Mouse (Mus musculus): ENCODE results near the gene Acsbg2.

The Acsbg2 gene

DNA sequence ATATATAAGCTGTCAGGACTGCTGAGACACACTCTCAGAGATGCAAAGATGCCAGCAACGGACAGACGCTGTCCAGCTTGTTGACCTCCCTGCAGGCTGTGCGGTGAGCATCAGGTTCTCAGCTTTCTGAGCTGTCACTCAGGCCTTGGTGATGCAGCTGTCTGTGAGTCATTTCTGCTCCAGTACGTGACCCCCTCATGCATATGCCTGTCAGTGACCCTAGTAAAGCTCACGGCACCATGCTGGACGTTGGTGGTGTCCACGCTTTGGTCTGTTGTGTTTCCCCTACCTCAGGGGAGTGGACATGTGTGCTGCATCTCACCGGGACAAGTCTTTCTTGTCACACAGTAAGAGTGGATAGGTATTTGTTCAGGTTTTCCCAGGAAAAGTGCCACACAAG lies 2.5 kb downstream of the Acsbg2 start:
- no peak for DNase-seq (ENCODE audit: low spot score in 2 of 2)

DNA sequence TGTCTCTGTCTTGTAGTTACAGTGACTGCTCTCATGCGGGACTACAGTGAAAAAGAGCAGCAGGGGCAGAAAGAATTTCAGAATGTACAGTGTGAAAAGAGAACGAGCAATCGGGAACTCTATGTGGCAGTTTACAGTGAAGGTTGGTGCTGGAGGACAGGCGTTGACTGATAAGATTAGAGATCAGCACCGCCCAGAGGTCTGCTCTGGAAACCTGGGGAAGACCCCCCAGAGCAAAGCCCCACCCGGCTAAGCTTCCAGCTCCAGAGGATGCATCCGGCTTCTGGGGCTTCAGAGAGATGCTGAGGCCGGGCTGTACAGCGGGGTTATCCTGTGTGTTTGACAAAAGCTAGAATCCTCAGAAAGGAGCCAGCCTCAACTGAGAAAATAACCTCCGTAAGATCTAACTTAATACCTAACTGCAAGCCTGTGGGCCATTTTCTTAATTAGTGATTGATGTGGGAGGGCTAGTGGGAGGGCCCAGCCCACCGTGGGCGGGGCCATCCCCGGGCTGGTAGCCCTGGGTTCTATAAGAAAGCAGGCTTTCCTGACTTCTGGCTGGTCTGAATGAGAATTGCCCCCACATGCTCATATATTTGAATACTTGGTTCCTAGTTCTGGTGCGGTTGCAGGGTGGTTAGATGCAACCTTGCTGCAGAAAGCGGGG lies 3.8 kb downstream of the Acsbg2 start:
- DNase-seq (ENCODE audit: low spot score in 2 of 2): no peak

DNA sequence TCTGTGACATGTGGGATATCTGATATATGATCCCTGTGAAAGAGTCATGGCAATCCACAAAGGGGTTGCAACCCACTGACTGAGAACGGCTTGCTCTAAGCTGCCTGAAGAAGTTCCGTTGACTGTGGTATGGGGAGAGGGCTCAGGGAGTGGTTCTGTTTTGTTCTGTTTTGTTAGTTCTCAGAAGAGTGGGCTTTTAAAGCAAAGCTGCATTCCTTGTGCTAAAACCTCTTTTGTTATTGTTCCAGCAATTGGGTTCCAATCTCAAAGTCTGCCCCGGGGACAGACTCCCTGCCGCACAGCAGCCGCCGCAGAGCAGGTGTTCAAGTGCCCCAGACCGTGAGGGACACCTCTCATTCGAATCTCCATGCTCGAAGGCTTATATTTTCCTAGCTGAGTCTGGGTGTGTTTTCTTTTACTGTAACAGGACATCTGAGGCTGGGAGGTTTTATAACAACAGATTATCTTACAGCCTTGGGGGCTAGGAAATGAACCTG lies 4.7 kb downstream of the Acsbg2 start:
- no peak for DNase-seq (ENCODE audit: low spot score in 2 of 2)

DNA sequence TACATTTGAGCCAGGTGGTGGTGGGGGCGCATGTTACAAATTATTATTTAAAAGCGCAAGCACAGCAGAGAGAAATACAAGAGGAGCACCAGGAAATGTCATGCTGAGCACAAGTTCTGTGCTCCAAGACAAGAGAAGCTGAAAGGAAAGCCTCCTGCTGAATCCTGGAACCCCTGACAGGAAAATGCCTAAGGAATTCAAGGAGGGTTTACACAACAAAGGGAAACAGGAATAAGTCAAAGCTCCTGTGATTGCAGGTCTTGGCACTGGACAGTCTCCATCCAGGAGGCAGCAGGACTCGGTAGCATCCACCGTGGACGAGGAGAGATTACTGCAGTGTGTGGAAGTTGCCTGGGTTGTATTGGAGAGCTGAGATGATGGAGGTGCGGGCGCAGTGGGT lies 8.2 kb downstream of the Acsbg2 start:
- DNase-seq (ENCODE audit: low spot score in 2 of 2): no peak

DNA sequence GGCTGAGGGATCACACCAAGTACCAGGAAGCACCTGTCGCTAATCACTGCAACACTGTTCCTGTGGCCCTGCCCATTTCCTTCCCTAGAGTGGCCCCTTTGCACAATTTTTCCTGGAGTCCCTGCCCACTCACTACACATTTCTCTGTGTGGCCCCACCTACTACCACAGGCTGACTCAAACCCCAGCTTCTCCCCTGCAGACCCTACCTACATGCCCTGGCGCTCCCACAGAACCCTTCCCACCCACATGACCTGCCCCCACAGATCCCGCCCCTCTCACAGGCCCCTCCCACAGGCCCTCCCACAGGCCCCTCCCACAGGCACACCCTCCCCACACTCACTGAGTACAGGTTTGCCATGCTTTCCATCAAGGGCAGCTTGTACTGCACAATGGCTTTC lies 13.1 kb downstream of the Acsbg2 start:
- no peak for DNase-seq (ENCODE audit: low spot score in 2 of 2)

DNA sequence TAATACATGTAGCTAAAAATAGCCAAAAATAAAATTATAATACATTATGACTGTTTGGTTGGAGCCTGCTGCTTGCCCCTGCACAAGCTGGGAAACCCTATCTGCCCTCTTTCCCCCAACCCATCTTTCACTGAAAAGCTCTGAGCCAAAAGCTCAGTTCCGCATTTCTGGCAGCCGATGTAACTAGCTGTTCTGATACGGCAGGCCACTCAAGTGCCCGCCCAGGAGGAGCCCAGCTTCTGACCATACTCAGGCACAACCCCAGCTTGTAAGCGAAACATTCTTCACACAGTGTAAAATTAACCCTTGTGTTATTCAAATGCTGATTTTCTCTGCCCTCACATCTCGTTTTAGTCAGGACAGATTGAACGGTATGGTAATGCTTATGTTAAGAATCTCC lies 15.3 kb downstream of the Acsbg2 start:
- peak in 1 of 2 experiments; percentile 46 for DNase-seq (ENCODE audit: low spot score in 2 of 2)

DNA sequence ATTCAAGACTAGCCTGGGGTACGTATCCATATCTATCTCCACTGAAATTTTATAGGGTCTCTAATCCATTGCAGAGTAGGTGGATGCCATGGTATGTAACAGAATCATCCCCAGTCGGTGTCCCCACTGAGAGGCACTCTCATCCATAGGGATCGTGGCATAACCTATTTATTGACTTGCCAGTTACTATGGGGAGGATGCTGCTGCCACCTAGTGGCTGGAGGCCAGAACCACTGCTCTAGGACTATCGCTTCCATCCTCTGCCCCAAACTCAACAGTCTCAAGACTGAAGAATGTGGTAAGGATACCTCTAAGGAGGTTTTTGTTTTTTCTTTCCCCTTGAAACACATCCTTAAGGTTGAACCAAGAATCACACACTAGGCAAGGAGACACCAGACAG lies 16.0 kb downstream of the Acsbg2 start:
- peak in 1 of 2 experiments; percentile 53 for DNase-seq (ENCODE audit: low spot score in 2 of 2)

DNA sequence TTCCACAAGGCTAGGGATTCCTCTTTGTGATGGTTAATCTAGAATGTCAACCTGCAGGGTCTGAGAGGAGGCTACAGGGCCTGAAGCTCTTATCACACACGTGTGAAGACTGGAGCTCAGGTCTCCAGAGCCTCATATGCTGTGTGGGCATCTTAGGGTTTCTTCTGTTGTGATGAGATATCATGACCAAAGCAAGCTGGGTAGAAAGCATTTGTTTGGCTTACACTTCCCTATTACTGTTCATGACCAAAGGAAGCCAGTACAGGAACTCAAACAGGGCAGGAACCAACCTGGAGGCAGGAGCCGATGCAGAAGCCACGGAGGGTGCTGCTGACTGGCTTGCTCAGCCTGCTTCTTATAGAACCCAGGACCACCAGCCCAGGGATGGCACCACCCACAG lies 18.8 kb downstream of the Acsbg2 start:
- no peak for DNase-seq (ENCODE audit: low spot score in 2 of 2)

DNA sequence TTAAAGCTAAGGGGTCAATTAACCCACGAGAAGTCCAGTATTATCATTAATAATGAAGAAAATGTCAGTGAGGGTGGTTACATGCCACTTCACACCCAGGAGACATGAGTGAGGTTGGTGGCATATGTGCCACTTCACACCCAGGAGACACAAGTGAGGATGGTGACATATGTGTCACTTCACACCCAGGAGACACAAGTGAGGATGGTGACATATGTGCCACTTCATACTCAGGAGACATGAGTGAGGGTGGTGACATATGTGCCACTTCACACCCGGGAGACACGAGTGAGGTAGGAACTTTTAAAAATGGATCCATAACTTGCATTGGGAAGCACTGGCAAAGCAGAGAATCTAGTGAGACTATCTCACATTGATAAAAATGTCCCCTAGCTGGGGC lies 23.1 kb downstream of the Acsbg2 start:
- DNase-seq (ENCODE audit: low spot score in 2 of 2): no peak

DNA sequence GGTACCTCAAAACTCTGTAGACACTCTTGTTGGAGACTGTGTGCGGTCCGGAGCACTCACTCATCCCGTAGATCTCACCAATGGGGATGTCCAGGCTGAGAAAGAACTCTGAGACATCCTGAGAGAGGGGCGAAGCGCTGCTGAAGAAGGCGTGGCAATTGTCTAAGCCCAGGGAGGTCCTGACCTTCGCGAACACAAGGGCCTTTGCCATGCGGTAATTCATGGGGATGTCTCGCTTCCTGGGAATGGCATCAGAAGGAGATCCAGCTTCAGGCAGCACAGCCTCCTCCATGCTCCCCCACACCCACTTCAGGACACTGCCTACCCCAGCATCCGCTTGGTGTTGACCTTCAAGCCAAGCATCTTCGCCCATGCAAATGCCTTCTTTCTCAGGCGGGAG lies 24.5 kb downstream of the Acsbg2 start:
- no peak for DNase-seq (ENCODE audit: low spot score in 2 of 2)

DNA sequence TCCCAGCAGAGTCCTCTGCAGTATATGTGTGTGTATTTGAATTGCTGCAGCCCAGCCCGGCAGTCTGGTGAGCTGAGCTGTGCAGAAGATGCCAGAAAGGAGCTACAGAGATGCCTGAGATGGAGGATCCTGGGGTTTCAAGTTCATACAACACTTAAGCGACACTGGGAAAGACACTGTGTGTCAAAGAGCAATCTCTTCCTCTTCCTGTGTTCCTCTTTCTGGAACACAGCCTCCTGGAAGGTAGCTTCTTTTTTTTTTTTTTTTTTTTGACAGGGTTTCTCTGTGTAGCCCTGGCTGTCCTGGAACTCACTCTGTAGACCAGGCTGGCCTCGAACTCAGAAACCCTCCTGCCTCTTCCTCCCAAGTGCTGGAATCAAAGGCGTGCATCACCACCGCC lies 25.5 kb downstream of the Acsbg2 start:
- DNase-seq (ENCODE audit: low spot score in 2 of 2): no peak

DNA sequence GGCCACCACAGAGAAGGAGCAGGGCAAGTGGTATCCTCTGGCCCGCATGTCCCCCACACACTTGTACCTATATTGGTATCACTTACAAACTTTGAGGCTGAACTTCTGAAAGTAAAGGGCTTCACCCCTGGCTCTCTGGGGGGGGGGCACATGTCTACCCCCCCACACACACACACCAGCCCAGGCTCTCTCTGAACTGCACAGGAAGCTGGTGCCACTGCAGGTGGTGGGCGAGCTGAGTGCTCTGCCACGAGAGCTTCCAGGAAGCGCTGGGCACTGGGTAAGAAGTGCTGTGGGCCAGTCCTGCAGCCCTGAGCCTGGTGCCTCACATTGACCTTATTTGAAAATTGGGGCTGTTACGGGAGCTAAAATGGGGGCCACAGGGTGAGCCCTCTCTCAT lies 30.6 kb downstream of the Acsbg2 start:
- DNase-seq (ENCODE audit: low spot score in 2 of 2): no peak

DNA sequence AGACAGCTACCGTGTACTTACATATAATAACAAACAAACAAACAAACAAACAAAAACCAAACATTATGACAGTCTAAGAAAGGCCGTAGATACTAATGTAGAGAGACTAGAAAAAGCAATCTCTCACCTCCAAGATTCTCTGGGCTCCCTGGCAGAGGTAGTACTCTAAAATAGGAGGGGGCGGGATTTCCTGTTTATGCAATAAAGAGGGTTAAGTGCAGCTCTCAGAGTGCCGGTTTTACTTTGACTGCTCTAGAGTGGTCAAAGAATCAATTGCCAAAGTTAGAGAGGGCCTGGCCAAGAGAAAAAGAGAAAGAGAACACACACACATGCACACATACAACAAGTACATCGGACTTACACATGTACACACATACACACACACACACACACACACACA lies 32.1 kb downstream of the Acsbg2 start:
- DNase-seq (ENCODE audit: low spot score in 2 of 2): no peak

DNA sequence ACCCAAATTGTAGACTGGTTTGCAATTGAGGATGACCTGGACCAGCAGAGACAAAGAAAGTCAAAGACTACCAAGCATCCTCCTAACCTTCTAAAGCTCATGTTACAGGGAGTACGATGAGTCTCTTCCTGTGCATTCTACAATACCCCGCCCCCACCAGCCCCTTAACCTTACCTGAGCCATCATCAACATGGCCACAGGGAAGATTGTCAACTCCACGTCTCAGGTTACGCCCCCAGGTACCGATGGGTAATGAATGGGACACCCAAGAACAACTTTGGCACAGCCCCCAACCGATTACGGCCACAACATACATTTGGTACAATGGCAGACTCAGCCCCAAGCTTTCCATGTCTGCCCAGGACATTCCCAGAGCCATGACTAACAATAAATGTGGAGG lies 33.7 kb downstream of the Acsbg2 start:
- DNase-seq (ENCODE audit: low spot score in 2 of 2): no peak

DNA sequence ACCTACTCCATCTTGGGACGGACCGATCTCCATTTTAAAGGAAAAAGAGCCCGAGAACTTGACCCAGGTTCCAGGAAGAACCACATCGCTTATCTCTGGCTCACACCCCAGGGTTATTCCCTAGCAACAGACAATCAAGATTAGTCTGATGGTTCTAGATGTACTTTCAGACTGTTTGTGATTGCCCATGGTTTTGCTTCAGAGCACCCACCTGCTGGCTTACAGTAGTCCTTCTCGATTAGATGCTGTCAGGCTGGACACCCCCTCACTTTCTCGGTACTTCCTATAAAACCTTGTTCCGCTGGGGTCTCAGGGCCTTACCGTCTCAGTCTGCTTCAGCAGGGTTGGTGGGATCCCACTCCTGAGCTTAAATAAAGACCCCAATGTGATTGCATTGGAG lies 37.9 kb downstream of the Acsbg2 start:
- no peak for DNase-seq (ENCODE audit: low spot score in 2 of 2)

DNA sequence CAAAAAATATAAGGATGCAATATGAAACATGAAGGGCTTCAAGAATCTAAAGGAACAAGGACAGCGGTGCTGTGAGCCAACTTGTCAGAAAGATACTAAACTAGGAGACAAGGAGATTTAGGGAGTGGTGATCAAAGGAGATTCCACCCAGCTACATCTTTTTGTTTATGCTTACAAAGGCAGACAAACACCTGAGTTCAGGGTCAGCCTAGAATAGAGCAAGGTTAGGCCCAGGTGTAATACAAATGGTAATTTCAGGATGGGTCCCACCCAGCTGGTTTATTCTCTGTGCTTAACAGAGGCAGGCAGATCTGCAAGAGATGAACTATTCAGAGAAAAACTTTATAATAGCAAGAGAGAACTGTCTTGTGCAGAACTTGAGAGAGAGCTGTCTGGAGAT lies 40.9 kb downstream of the Acsbg2 start:
- DNase-seq (ENCODE audit: low spot score in 2 of 2): no peak

DNA sequence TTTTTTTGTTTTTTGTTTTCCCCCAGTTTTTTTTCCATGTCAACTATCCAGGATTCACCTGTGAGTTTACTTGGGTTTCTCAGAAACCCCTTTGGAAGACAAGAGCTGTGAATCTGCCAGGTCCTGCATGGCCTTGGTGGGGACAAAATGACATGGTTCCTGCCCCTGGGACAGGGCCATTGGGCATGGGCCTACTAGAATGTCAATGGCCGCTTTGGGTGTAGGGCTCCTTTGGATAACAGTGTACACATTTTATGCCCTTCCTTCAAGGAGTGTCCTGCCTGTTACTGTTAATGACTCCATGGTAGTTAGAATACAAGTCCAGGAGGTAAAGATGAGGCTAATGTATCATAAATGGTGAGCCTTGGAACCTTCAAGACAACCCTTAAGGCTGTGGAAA lies 41.3 kb downstream of the Acsbg2 start:
- DNase-seq (ENCODE audit: low spot score in 2 of 2): no peak

DNA sequence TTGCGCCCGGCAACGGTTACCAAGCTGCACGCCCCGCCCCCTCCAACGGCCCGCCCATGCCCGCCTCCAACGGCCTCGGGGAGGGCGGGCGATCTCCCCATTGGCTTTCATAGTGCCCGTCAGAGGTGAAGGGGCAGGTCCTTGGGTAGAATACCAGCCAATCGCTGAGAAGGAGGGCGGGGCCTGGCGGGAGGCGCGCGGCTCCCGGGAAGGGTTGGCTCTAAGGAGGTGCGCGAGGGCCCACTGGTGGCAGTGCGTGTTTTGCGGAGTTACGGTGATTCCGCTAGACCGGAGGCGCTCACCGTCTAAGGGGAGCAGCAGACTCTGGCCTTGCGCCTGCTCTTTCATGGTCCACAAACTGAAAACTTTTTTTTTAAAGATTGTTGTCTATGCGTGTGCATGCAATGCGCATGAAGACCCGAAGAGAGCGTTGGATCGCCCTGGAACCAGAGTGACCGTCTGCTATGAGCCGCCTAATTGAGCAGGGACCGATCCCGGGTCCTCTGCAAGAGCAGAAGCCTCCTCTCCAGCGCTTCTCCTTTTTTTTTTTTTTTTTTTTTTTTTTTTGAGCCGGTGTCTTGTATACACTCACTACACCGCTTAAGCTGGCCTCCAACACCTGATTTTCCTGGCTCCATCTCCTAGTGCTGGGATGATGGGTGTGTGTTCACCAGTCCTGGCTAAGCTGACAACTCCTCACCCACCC lies 43.0 kb downstream of the Acsbg2 start:
- peak; percentile 99 for DNase-seq (ENCODE audit: low spot score in 2 of 2)

DNA sequence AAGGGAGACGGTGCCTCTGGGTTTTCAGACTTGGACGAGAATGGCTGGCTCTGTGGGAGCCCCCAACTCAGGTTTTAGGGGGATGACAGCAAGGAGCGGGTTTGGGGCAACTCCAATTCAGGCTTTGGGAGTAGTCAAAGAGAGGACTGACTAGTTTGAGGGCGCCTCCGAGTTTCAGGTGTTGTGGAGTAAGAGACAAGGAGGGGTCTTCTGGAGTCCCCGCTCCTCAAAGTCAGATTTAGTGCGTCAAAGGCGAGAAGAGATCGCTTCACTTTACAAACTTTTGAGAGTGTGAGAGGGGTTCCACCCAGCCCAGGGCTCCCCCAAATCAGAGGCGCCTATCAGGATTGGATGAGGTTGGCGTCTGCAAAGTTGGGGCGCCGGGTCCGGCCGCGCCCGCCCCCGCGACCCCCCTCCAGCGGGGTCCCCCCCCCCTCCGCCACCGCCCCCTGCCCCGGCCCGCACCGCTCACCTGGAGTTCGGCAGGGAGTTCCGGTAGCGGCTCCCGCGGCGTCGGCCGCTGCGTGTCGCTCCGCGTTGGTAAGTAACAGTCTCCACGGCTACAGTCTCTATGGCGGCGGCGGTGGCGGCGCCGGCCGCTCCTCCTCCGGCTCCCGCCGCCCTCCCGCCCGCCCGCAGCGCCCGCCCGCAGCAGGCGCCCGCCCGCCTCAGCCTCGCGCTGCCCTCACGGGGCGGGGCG lies 43.7 kb downstream of the Acsbg2 start, which contains the start of gene Rfx2:
Gene Rfx2 (minus strand): TSS at position 603 of the 700 bp plus-strand sequence.
- DNase-seq (ENCODE audit: low spot score in 2 of 2): no peak

DNA sequence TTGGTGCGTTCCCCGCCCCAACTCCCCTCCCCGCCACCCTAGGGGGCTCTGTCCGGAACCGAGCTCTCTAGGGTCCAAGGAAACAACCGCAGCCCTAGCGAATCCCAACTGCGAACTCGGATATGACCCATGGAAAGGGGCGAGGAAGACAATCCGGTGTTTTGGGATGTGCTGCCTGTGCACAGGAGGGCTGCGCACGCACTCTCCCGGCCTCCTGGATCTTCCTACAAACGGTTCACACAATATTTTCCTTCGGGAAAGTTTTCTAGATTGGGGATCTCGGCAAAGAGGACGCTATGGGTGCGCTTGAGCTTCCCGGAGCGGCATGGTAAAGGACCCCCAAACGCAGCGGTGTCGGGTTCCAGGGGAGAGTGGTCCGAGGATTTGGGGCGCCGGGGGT lies 44.5 kb downstream of the Acsbg2 start:
- no peak for DNase-seq (ENCODE audit: low spot score in 2 of 2)

DNA sequence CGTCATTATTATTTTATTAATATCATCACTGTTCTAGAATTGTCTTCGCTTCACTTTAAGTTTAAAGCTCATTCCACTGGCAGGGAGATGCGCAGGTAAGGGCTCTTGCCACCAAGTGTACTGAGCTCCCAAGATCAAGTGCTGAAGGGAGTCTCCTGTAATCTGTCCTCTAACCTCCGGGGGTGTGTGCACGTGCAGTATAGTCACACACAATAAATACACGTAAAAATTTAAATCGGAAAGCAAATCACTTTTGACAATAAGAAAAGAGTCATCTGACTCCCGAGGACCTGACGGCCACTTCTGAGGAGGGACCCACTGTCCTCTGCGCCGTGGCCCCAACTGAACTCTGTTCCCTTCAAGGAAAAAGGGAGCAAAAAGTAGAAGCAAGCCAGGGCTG lies 45.1 kb downstream of the Acsbg2 start:
- no peak for DNase-seq (ENCODE audit: low spot score in 2 of 2)

DNA sequence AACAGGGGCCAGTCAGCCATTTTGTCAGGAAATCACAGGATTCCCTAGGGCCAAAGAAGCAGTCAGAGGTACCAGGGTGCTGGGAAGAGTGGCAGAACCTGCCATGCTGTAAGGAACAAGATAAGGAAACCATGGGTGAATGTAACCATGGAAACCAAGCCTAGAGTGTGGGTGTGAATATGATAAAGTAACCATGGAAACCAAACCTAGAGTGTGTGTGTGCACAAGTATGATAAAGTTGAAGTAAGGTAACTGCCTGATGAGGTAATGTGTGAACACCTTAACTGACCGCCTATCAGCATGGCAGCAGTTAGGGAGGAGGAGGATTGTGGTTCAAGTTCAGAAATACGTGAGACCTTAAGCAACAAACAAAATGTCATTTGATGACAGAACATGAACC lies 47.5 kb downstream of the Acsbg2 start:
- no peak for DNase-seq (ENCODE audit: low spot score in 2 of 2)

DNA sequence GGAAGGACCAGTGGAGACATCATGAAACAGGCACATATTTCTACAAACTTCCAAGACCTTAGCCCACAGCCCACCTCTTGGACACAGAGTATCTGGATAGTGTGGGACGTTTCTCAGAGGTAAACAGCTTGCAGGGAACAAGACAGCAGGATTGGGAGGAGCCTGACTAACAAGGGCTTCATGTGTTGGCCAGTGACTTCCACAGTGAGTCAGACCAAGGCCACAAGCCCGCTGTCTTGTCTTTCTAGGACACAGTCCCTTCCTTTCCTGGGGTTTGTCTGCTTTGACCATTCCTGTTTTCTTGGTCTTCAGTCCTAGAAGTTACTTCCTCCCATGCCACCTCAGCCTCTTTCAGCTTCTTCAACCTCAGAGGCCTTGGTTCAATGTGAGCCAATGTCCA lies 50.9 kb downstream of the Acsbg2 start:
- DNase-seq (ENCODE audit: low spot score in 2 of 2): no peak

All from right cerebral cortex, postnatal 10 days (tissue).